Mouse (Mus musculus) liver, embryonic 13.5 days (tissue): ENCODE results near the gene Med10. TPM values are rescaled to one million over a fixed set of nuclear protein-coding genes. Genes with fewer than 3 reads are reported as not detected.

Source experiments
- ATAC-seq: fragments of 200-750 bp; cut with Nextera tagmentation; 2 replicates; pipeline ENCODE4 v1.8.0; 2017; ENCODE audit warnings: low read depth, mild to moderate bottlenecking, moderate number of reproducible peaks, moderate library complexity
- DNase-seq: peaks from one replicate; pipeline ENCODE4 v3.0.0; 2022
- H3K27ac ChIP-seq: fragments of 300-500 bp; sonication (generic); 2 replicates; pipeline ENCODE4 v1.5.1; 2015; ENCODE audit warnings: moderate library complexity, mild to moderate bottlenecking, inconsistent platforms
- H3K27me3 ChIP-seq: fragments of 300-500 bp; sonication (generic); 2 replicates; pipeline ENCODE4 v1.6.1; 2015; ENCODE audit warnings: mild to moderate bottlenecking, inconsistent platforms
- H3K36me3 ChIP-seq: fragments of 300-500 bp; sonication (generic); 2 replicates; pipeline ENCODE4 v1.6.1; 2015; ENCODE audit warnings: mild to moderate bottlenecking, inconsistent platforms
- H3K4me1 ChIP-seq: fragments of 300-500 bp; sonication (generic); replicated peaks from 2 replicates; pipeline ENCODE4 v1.6.1; 2015; ENCODE audit warnings: inconsistent platforms
- H3K4me2 ChIP-seq: fragments of 300-500 bp; sonication (generic); 2 replicates; pipeline ENCODE4 v1.6.1; 2015; ENCODE audit warnings: inconsistent platforms, mild to moderate bottlenecking, moderate library complexity
- H3K4me3 ChIP-seq: fragments of 300-500 bp; sonication (generic); replicated peaks from 2 replicates; pipeline ENCODE4 v1.5.1; 2015; ENCODE audit warnings: mild to moderate bottlenecking, inconsistent platforms
- H3K9ac ChIP-seq: fragments of 300-500 bp; sonication (generic); 2 replicates; pipeline ENCODE4 v1.6.1; 2015; ENCODE audit warnings: mild to moderate bottlenecking, inconsistent platforms
- H3K9me3 ChIP-seq: fragments of 300-500 bp; sonication (generic); replicated peaks from 2 replicates; pipeline ENCODE4 v1.6.1; 2016; ENCODE audit warnings: inconsistent platforms
- WGBS: fragments of 180-500 bp; shearing (Covaris S2); methylation state at CpG from one replicate; pipeline ENCODE4 v1.1.7; 2015; ENCODE audit not compliant: insufficient replicate concordance; 5-methylcytosine and 5-hydroxymethylcytosine counted together
- polyA plus RNA-seq: library from polyadenylated mRNA; unstranded; fragments of >200 nt; fragmentation: Nextera tagmentation; extraction: Ambion mirVana; gene quantifications from 2 replicates; pipeline ENCODE4 v1.2.1, GENCODE M21; 2015

The Med10 gene
- polyA plus RNA-seq: 58.4 and 63.8 TPM in 2 replicates

- Histone ChIP-seq H3K4me1 (no peaks in the 10 kb centered on the region), H3K4me2 (no peak within 1 kb of the TSS), H3K9ac (no peak within 1 kb of the TSS), H3K36me3 (no peaks in the 10 kb centered on the region), H3K27me3 (no peaks in the 10 kb centered on the region), H3K27ac (no peak within 1 kb of the TSS), H3K9me3 (no peaks in the 10 kb centered on the region), H3K4me3 (no peak within 1 kb of the TSS)
- DNase-seq (no peak), ATAC-seq (no peak)
- 58% methylated on average over 5 of the region's 5 CpGs for WGBS
These were observed at the start of gene Med10 for GRCm38 (mm10) chr13:69802095-69802494. TSS of gene Med10 (plus strand) at chr13:69802395.

GRCm38 (mm10) chr13:69752875-69753274 is 49.3 kb upstream of the Med10 start:
- Histone ChIP-seq H3K27me3 (no peaks in the 10 kb centered on the region), H3K36me3 (no peaks in the 10 kb centered on the region), H3K4me1 (no peaks in the 10 kb centered on the region), H3K4me3 (no peak overlapping the region), H3K4me2 (no peak overlapping the region), H3K27ac (no peak overlapping the region), H3K9ac (no peak overlapping the region), H3K9me3 (no peaks in the 10 kb centered on the region)
- ATAC-seq: no peak
- DNase-seq: no peak
- 41% methylated on average over 2 of the region's 2 CpGs for WGBS

- Histone ChIP-seq H3K4me1 (no peaks in the 10 kb centered on the region), H3K4me2 (no peak overlapping the region), H3K36me3 (no peaks in the 10 kb centered on the region), H3K27me3 (no peaks in the 10 kb centered on the region), H3K9me3 (no peaks in the 10 kb centered on the region), H3K9ac (no peak overlapping the region), H3K4me3 (no peak overlapping the region), H3K27ac (no peak overlapping the region)
- 54% methylated on average over 6 of the region's 6 CpGs for WGBS
- DNase-seq (no peak), ATAC-seq (no peak)
These were observed 43.2 kb upstream of the Med10 start for GRCm38 (mm10) chr13:69758979-69759378.

- 69% methylated on average over 10 of the region's 10 CpGs for WGBS
- ATAC-seq: no peak
- Histone ChIP-seq H3K36me3 (no peaks in the 10 kb centered on the region), H3K27me3 (no peaks in the 10 kb centered on the region), H3K4me2 (no peak overlapping the region), H3K9me3 (no peaks in the 10 kb centered on the region), H3K4me3 (no peak overlapping the region), H3K27ac (no peak overlapping the region), H3K9ac (no peak overlapping the region), H3K4me1 (no peaks in the 10 kb centered on the region)
- DNase-seq: no peak
These were observed 40.8 kb upstream of the Med10 start for GRCm38 (mm10) chr13:69761393-69761792.

- Histone ChIP-seq H3K36me3 (no peaks in the 10 kb centered on the region), H3K4me3 (no peak overlapping the region), H3K27me3 (no peaks in the 10 kb centered on the region), H3K4me1 (no peaks in the 10 kb centered on the region), H3K9ac (no peak overlapping the region), H3K27ac (no peak overlapping the region), H3K4me2 (no peak overlapping the region), H3K9me3 (no peaks in the 10 kb centered on the region; the same call in 1 of the 2 replicates)
- ATAC-seq (no peak), DNase-seq (no peak)
- whole genome bisulfite sequencing: 76% methylated on average over 9 of the region's 9 CpGs
These were observed 37.5 kb upstream of the Med10 start for GRCm38 (mm10) chr13:69764646-69765045.

GRCm38 (mm10) chr13:69768152-69768551 is 34.0 kb upstream of the Med10 start:
- 64% methylated on average over 10 of the region's 10 CpGs for WGBS
- Histone ChIP-seq H3K9me3 (peaks cover 3% of the 10 kb centered on the region; the same call in 1 of the 2 replicates), H3K4me3 (no peak overlapping the region), H3K9ac (no peak overlapping the region), H3K27me3 (no peaks in the 10 kb centered on the region), H3K4me2 (no peak overlapping the region), H3K36me3 (no peaks in the 10 kb centered on the region), H3K4me1 (no peaks in the 10 kb centered on the region), H3K27ac (no peak overlapping the region)
- DNase-seq (no peak), ATAC-seq (no peak)

GRCm38 (mm10) chr13:69770538-69771456 is 31.4 kb upstream of the Med10 start:
- DNase-seq: no peak
- WGBS: 59% methylated on average over 12 of the region's 12 CpGs
- H3K27ac ChIP-seq: no peak overlapping the region
- H3K4me2 ChIP-seq: no peak overlapping the region
- no peaks in the 10 kb centered on the region for H3K27me3 ChIP-seq
- H3K9ac ChIP-seq: no peak overlapping the region
- no peaks in the 10 kb centered on the region for H3K36me3 ChIP-seq
- no peak for ATAC-seq
- no peak overlapping the region for H3K4me3 ChIP-seq
- peaks cover 3% of the 10 kb centered on the region; the same call in 1 of the 2 replicates for H3K9me3 ChIP-seq
- no peaks in the 10 kb centered on the region for H3K4me1 ChIP-seq

- ATAC-seq (no peak), DNase-seq (no peak)
- Histone ChIP-seq H3K4me2 (no peak overlapping the region), H3K4me3 (no peak overlapping the region), H3K9ac (no peak overlapping the region), H3K27me3 (no peaks in the 10 kb centered on the region), H3K9me3 (peaks cover 3% of the 10 kb centered on the region; the same call in 1 of the 2 replicates), H3K27ac (no peak overlapping the region), H3K4me1 (no peaks in the 10 kb centered on the region), H3K36me3 (no peaks in the 10 kb centered on the region)
- 59% methylated on average over 4 of the region's 4 CpGs for WGBS
These were observed 29.8 kb upstream of the Med10 start for GRCm38 (mm10) chr13:69772358-69772757.

GRCm38 (mm10) chr13:69778221-69778620 is 24.0 kb upstream of the Med10 start:
- Histone ChIP-seq H3K27me3 (no peaks in the 10 kb centered on the region), H3K9me3 (no peaks in the 10 kb centered on the region), H3K9ac (no peak overlapping the region), H3K4me3 (no peak overlapping the region), H3K4me1 (no peaks in the 10 kb centered on the region), H3K36me3 (no peaks in the 10 kb centered on the region), H3K27ac (no peak overlapping the region), H3K4me2 (no peak overlapping the region)
- WGBS: 80% methylated on average over 19 of the region's 19 CpGs
- DNase-seq: no peak
- no peak for ATAC-seq

GRCm38 (mm10) chr13:69788704-69789103 is 13.5 kb upstream of the Med10 start:
- no peak overlapping the region for H3K4me2 ChIP-seq
- H3K4me1 ChIP-seq: no peaks in the 10 kb centered on the region
- no peak overlapping the region for H3K4me3 ChIP-seq
- H3K9ac ChIP-seq: no peak overlapping the region
- 28% methylated on average over 5 of the region's 5 CpGs for WGBS
- no peak overlapping the region for H3K27ac ChIP-seq
- no peaks in the 10 kb centered on the region for H3K36me3 ChIP-seq
- H3K27me3 ChIP-seq: no peaks in the 10 kb centered on the region
- no peaks in the 10 kb centered on the region for H3K9me3 ChIP-seq
- ATAC-seq (no peak), DNase-seq (no peak)

GRCm38 (mm10) chr13:69791814-69792213 is 10.4 kb upstream of the Med10 start:
- H3K9me3 ChIP-seq: no peaks in the 10 kb centered on the region
- no peaks in the 10 kb centered on the region for H3K27me3 ChIP-seq
- H3K4me2 ChIP-seq: no peak overlapping the region
- no peak overlapping the region for H3K27ac ChIP-seq
- H3K4me1 ChIP-seq: no peaks in the 10 kb centered on the region
- no peak for ATAC-seq
- no peak overlapping the region for H3K4me3 ChIP-seq
- no peak for DNase-seq
- WGBS: 57% methylated on average over 1 of the region's 1 CpGs
- H3K36me3 ChIP-seq: no peaks in the 10 kb centered on the region
- H3K9ac ChIP-seq: no peak overlapping the region

GRCm38 (mm10) chr13:69792541-69793009 is 9.6 kb upstream of the Med10 start:
- no peaks in the 10 kb centered on the region for H3K36me3 ChIP-seq
- H3K27me3 ChIP-seq: no peaks in the 10 kb centered on the region
- 62% methylated on average over 12 of the region's 12 CpGs for WGBS
- no peak for DNase-seq
- H3K4me3 ChIP-seq: no peak overlapping the region
- no peaks in the 10 kb centered on the region for H3K9me3 ChIP-seq
- no peak for ATAC-seq
- no peaks in the 10 kb centered on the region for H3K4me1 ChIP-seq
- H3K27ac ChIP-seq: no peak overlapping the region
- no peak overlapping the region for H3K9ac ChIP-seq
- no peak overlapping the region for H3K4me2 ChIP-seq
